Mouse (Mus musculus) stomach, postnatal 0 days (tissue): ENCODE results near the gene Mib2.

Source experiments
- CTCF ChIP-seq: IDR thresholded peaks from 2 replicates; pipeline ENCODE4 v1.5.1; 2016; ENCODE audit warnings: antibody characterized with exemption, low read depth, mild to moderate bottlenecking, moderate library complexity
- EP300 ChIP-seq: optimal IDR thresholded peaks from 2 replicates; pipeline ENCODE3; 2016; ENCODE audit warnings: antibody characterized with exemption

GRCm38 (mm10) chr4:155710521-155711252 lies 41.7 kb upstream of the Mib2 start:
- TF ChIP-seq CTCF (no peak), EP300 (no peak)
